ENCODE assay signal across 8 mouse cellular contexts in genomic region chr4:46553864-46554263, GRCm38 (mm10). TPM values are rescaled to one million over a fixed set of nuclear protein-coding genes. Genes with fewer than 3 reads are reported as not detected.
A peak's percentile ranks its signal among the peaks of the same experiment; 100 is the strongest.
DNase-seq lines count a peak whose midpoint lies in the region; ATAC-seq lines count a peak whose summit lies in the region.

No protein-coding gene starts in this region.

- ATAC-seq in granulocyte monocyte progenitor cell, adult 5-6 weeks (replicated peaks; ENCODE audit: poor library complexity, severe bottlenecking) = peak; percentile 8; the same call in 1 of the 2 replicates
- 0 out of 2 replicates have a peak, but pooled peaks have one; percentile 15 for ATAC-seq in liver, embryonic 12.5 days
- no peak for ATAC-seq in stomach, embryonic 14.5 days (ENCODE audit: insufficient number of reproducible peaks, insufficient read depth, low FRiP score, low read depth)

- no peak overlapping the region for H3K4me2 ChIP-seq in liver, embryonic 12.5 days
- H3K4me2 ChIP-seq in stomach, embryonic 14.5 days (replicated peaks; ENCODE audit: low read depth, low read length) = no peak overlapping the region

- 0 out of 2 replicates have a peak overlapping the region, but pooled peaks have one; percentile 49 for H3K27ac ChIP-seq in liver, embryonic 12.5 days
- H3K27ac ChIP-seq in stomach, embryonic 14.5 days (ENCODE audit: low read length) = peak overlapping the region; percentile 48; the same call in 1 of the 2 replicates

- H3K4me3 ChIP-seq in liver, embryonic 12.5 days = no peak overlapping the region
- H3K4me3 ChIP-seq in stomach, embryonic 14.5 days (ENCODE audit: low read depth, low read length) = no peak overlapping the region

- H3K27me3 ChIP-seq in liver, embryonic 12.5 days (replicated peaks) = 0 out of 2 replicates have a peak, but pooled peaks cover 10% of the 10 kb centered on the region
- H3K27me3 ChIP-seq in stomach, embryonic 14.5 days (ENCODE audit: control insufficient read depth, insufficient read depth, low read length) = no peaks in the 10 kb centered on the region

- peaks cover 41% of the 10 kb centered on the region for H3K4me1 ChIP-seq in liver, embryonic 12.5 days
- H3K4me1 ChIP-seq in stomach, embryonic 14.5 days (ENCODE audit: control insufficient read depth, insufficient read depth, low read length) = no peaks in the 10 kb centered on the region

- 71% methylated on average over 1 of the region's 1 CpGs for WGBS in liver, embryonic 12.5 days (ENCODE audit: insufficient replicate concordance)
- WGBS in stomach, embryonic 14.5 days = 54% methylated on average over 1 of the region's 1 CpGs

- DNase-seq in urinary bladder, postnatal 14 days (ENCODE audit: low spot score) = peak; percentile 93
- DNase-seq in urinary bladder, postnatal 10 days (ENCODE audit: low spot score) = no peak
- DNase-seq in T-cell, adult 2 months (ENCODE audit: low spot score) = no peak
- DNase-seq in right cerebral cortex, adult 18-20 months = no peak
- DNase-seq in thymus, postnatal 14 days = no peak

- no peaks in the 10 kb centered on the region for H3K9me3 ChIP-seq in liver, embryonic 12.5 days (replicated peaks)
- H3K9me3 ChIP-seq in stomach, embryonic 14.5 days (ENCODE audit: control insufficient read depth, low read depth, low read length) = no peaks in the 10 kb centered on the region

- no peak overlapping the region for H3K9ac ChIP-seq in liver, embryonic 12.5 days
- no peak overlapping the region for H3K9ac ChIP-seq in stomach, embryonic 14.5 days (replicated peaks; ENCODE audit: low read depth, low read length)

- no peaks in the 10 kb centered on the region for H3K36me3 ChIP-seq in liver, embryonic 12.5 days
- no peaks in the 10 kb centered on the region for H3K36me3 ChIP-seq in stomach, embryonic 14.5 days (ENCODE audit: control insufficient read depth, insufficient read depth, low read length)

RNA-seq across cellular contexts. Expression of gene Trim14, which starts 17.9 kb away (rescaled TPM):
- total RNA-seq in granulocyte monocyte progenitor cell, adult 5-6 weeks (2014; fragmentation: Nextera tagmentation) = 21.1 and 34.2 TPM in 2 replicates
- 15.6 and 16.3 TPM in 2 replicates for total RNA-seq in granulocyte monocyte progenitor cell, adult 5-6 weeks (2017)
- polyA plus RNA-seq in liver, embryonic 12.5 days (2016; fragmentation: Nextera tagmentation; extraction: Ambion mirVana) = 8.5 and 8.9 TPM in 2 replicates
- 4.9 and 6.0 TPM in 2 replicates for polyA plus RNA-seq in stomach, embryonic 14.5 days (2014; fragmentation: Nextera tagmentation; extraction: Ambion mirVana)

RNA-seq across cellular contexts. Expression of gene Coro2a, which starts 48.1 kb away (rescaled TPM):
- 73.0 and 78.4 TPM in 2 replicates for total RNA-seq in granulocyte monocyte progenitor cell, adult 5-6 weeks (2014; fragmentation: Nextera tagmentation)
- total RNA-seq in granulocyte monocyte progenitor cell, adult 5-6 weeks (2017) = 22.0 and 28.4 TPM in 2 replicates
- 4.9 and 5.2 TPM in 2 replicates for polyA plus RNA-seq in liver, embryonic 12.5 days (2016; fragmentation: Nextera tagmentation; extraction: Ambion mirVana)
- polyA plus RNA-seq in stomach, embryonic 14.5 days (2014; fragmentation: Nextera tagmentation; extraction: Ambion mirVana) = 10.8 and 11.7 TPM in 2 replicates
